Mouse (Mus musculus) cerebellum, postnatal 36 days (tissue): ENCODE results near the gene Tas2r134.

Experiments
- DNase-seq, 2 experiments: peaks; one replicate each; pipeline ENCODE4 v3.0.0; 2021 to 2022; ENCODE audit warnings: mixed read lengths in 2 of 2

Tas2r134 gene

DNA sequence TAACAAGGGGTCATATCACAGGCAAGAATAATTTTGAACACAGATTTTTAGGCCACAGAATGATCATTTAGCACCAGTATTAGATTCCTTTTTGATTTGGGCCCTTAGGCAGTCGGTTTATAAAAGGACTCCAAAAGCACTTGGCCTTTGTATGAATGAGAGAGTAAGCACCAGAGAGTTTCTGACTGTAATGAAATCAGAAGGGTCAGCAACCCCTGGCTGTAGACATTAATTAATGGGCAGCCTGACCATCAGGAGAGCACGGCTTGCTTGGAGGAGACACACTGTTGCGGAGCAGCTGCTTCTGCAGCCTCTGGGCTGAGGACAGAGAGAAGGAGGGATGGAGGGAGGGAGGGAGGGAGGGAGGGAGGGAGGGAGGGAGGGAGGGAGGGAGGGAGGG is 30.4 kb downstream of the Tas2r134 start:
- no peak for DNase-seq

DNA sequence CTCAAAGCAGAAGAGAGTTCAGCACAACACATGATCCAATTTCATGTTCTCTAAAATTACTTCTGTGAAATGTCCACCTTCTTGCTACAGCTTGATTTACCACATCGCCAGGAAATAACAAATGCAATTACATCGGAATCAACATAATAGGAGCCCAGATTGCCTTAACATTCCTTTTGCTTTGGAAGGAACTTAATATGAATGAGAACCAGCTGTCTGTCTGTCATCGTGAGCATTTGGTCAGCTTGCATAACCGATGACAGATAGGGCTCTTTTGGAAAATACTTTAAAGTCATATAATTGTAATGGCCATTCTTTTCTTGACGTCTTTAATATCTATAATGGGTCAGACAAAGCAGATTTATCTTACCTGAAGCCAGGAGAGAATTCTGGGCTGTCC is 31.0 kb downstream of the Tas2r134 start:
- no peak for DNase-seq

DNA sequence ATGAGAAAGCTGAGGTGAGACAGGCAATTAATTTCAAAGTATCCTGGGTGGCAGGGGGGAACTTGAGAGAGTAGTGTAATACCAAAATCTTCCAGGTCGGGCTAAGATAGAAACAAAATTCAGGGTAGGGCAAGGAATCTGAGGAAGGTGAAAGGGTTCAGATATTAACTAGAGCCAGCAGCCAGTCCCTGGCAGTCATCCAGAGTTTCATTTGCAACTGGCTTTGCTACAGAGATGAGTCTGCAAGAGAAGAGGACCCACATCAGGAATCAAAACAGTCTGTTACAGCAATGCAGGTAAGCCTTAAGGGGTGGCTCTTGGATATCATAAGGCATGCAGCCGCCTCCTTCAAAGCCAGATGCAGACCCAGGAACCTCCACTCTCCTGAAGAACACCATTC is 47.0 kb downstream of the Tas2r134 start:
- no peak for DNase-seq
